Mouse (Mus musculus) myocyte (in vitro differentiated cells): Measurements from ENCODE around the gene Rnf41.

Experiments
- E2F4 ChIP-seq: IDR thresholded peaks from one replicate; pipeline ENCODE4 v1.6.1; 2011; ENCODE audit warnings: mild to moderate bottlenecking, control low read depth, moderate library complexity; ENCODE audit not compliant: insufficient read depth
- MAX ChIP-seq: IDR thresholded peaks from one replicate; pipeline ENCODE4 v1.6.1; 2011; ENCODE audit warnings: low read depth, mild to moderate bottlenecking, control low read depth

- TF ChIP-seq MAX (no peak), E2F4 (no peak)
Measured at GRCm38 (mm10) chr10:128459409-128460269, 48.2 kb downstream of the Rnf41 start.
